Mouse (Mus musculus): Measurements from ENCODE around the gene Sly. TPM values are rescaled to one million over a fixed set of nuclear protein-coding genes. Genes with fewer than 3 reads are reported as not detected.
"Not testable (repeated sequence)": the region's sequence is repeated elsewhere in the genome, so short reads cannot be mapped to it uniquely, and the experiment has no call there.

Sly gene
- polyA plus RNA-seq (2015; fragmentation: Nextera tagmentation; extraction: Ambion mirVana) = not detected in 2 replicates

DNA sequence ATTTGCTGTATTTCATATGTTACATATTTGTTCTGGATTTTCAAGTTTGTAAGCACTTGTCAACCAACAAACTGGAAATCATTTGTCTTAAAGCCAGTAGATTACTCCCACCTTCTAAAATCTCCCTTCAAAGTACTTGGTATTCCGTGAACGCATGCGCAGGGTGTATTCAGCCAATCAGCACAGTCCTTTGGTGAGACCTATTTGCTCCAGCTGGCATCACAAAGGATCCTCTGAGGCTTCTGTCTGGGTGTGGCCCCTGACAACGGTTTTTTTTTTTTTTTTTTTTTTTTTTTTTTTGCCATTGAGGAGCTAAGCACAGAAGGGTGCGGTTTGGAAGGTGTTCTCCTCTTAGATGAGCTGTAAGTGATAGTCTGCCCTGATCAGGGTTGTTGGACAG is at the start of gene Sly:
Sly (plus strand) TSS at position 301 of the 400 bp plus-strand sequence.
- not testable (repeated sequence) for DNase-seq (ENCODE audit: low spot score)

All from thymus, postnatal 0 days (tissue).